Mouse (Mus musculus) T-helper 1 cell (primary cell): ENCODE data around the gene Atxn7l3.

Experiments used
- in situ Hi-C: fragments of 300-600 bp; cut with MboI, MseI; formaldehyde crosslinking; loops from one replicate; pipeline ENCODE4 v1.15.1; 2025; ENCODE audit warnings: high pct_unique_total_duplicates

The Atxn7l3 gene

DNA sequence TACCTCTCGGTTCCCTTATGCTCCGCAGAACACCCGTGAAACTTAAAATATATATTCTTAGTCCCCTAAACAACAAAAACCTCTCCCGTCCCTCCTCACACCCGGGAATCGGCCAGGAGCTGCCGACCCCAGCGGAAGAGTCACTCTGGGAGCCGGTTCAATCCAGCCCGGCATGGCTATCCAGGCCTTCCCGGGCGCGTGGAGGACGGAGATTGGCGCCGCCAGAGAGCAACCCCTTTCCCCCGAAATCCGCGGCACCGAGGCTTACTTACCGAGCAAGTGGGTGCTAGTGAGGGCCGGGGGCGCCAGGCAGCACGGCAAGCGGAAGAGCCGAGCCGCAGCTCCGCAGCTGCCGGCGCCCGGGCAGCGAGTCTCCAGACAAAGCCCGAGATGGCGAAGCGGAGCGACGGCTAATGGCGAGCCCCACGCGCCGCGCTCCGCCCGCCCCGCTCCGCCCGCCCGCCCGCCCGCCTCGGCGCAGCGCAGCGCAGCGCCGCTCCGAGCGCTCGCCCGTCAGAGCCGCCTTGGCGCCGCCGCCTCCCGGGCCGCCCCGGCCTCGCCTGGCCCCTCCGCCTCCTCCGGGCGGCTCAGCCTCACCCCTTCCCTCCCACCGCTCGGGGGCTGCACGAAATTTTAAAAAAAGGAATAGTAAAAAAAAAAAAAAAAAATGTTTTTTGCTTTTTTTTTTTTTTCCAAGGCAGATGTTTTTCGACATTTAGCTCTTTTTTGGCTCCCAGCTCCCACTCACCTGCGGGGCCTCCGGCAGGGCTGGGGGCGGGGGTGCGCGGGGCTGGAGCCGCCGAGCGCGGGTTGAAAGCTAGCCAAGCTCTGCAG is 22.4 kb upstream of the Atxn7l3 start:
- in situ Hi-C loops, result no loop called here

DNA sequence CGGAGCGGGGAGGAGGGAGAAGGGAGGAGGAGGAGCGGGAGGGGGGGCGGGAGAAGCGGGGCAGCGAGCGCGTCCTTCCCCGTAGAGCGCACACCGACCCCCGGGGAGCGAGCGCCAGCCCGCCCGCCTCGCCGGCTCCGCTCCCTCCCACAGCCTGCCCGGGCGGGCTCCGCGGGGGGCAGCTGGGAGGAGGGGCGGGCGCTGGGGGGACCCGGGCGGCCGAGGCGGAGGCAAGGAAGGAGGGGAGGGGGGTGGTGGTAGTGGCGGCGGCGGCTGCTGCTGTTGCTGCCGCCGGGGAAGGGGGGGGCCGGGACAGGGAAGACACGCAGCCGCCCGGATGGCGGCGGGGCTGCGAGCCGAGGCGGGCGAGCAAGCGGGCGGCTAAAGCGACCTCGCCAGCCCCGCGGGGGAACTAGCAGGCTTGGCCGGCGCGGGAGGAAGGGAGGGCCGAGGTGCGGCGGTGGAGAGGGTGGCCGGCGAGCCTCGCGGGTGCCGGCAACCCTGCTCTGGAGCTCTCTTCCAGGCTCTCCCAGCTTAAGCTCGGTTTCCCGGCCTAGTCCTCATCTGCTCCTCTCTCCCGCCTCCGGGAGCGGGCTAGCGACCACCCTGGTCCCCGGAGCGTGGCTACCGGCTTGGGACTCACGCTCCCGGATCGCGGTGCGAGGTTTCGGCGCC is 21.6 kb upstream of the Atxn7l3 start:
- in situ Hi-C loops, result no loop called here

DNA sequence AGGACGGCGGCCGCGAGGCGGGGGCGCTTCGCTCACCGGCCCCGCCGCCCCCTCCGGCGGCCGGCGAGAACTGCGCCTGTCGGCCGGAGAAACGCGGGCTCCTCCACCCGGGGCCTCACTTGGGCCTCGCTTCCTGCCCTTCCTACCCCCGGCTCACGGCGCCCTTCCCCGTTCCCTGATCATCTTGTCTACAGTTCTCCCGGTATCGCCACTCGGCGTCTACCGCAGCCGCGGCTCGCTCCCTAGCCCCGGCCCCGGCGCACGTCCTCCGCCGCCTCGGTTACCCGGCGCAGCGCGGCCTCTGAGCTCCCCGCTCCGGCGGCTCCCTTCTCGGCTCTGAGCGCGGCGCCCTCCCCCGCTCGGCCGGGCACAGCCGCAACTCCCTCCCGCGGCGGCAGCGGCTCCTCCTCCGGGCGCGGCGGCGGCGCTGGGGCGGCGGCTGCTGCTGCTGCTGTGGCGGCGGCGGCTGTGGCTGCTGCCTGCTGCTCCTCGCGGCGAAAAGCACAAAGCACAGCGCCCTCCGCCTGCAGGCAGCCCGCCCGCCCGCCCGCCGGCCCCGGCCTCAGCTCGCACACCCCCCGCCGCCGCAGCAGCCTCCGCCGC is 21.0 kb upstream of the Atxn7l3 start:
- in situ Hi-C loops, result no loop called here

DNA sequence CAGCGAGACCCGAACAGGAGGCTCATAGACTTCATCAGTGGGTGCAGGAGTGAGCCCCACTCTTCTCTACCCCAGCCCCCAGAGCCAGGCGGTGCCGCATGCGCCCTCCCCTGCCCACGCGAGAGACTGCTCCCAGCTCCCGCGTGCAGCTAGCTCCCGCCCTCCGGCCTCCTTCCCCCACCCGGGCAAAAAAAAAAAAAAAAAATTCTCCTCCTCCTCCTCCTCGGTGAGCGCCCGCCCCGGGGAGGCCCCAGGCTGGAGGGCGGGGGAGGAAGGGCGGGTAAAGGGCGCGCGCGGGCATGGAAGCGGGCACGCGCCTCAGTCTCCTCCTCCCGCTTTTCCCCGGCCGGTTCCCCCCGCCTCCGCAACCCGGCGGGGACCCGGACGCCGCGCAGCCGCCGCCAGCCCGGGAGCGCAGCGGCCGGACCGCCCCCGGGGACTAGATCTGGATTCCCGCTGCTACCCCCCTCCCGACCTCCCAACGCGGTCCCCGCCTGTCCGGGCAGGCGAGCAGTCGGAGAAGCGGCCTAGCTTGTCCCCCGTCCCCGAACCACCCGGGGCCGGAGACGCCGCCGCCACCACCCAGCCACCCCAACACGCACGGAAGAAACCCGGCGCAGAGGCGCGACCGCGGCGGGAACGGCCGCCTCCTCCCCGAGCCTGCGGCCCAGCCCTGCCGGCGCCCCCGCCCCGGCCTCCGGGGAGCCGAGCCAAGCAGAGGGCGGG is 20.3 kb upstream of the Atxn7l3 start:
- in situ Hi-C loops, result no loop called here

DNA sequence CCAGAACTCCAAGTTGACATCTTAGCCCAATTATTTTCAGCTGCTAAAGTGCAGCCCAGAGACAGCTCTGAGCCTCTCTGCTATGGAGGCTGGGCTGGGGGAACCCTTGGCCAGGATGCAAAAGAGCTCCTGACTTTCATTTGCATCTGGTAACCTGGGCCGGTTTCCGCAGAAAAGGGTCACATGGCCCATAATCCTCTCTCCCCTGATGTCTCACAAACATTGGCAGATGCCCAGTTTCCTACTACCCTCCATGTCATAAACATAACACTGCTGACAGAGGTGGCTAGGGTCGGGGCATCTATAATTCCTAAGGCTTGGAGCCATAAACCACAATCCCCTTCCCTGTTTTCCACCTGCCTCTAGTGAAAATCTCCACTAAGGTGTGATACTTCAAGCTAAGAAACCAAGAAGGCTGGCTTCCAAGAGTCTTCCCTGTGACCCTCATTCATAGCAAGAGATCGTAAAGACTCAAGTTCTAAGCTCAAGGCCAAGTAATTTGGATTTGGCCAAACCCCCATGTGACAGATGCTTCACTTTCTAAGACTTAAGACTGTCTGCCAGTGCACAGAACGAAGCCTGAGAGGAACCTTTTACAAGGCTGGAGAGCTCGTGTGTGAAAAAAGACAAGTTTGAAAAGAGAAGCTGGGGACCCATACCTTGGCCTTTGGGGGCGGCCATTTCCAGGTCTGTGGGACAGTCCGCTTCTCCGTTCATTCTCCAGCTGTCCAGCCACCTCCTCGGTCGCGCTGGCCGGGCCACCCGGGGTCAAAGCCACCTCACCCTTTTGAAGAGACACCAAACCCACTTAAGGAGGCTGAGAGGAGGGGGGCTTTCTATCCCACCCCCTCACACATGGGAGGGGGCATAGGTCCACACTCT is 19.5 kb upstream of the Atxn7l3 start:
- in situ Hi-C loops, result no loop called here

DNA sequence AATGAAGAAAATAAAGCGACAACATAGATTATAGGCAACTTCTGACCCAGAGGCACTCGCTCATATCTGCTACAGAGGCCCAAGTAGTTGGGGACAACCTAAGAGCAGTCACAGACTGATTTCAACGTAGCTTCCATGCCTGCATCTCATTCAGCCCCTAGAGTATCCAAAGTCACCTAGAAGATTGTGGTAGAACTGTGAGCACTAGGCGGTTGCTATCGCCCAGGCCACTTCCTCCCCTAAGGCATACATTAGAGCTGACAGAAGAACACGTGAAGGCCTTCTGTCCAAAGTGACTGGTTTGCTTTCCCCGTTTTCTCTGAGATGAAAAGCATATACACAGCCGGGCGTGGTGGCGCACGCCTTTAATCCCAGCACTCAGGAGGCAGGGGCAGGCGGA is 17.9 kb upstream of the Atxn7l3 start:
- in situ Hi-C loops, result loop anchor here (5.0 kb wide), 2 partner anchors 93 to 118 kb away; partner anchors contain the start of genes Grn and Slc25a39

DNA sequence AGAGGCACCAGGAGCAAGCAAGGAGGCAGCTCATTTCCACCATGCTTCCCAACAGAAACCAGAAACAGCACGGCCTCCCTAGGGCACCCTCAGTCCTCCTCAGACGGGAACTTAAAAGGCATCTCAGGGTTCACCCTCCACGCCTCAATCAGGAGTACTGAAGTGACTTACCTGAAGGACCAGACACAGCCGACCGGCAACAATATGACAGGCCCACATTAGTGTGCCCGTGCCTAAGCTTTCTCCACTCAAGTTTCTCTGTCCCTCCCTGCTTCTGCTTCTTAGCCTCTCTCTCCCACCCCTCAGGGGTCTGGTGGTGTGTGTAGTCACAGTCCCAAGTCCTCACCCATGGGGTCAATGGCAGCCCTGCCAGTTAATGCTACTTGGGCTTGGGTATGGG is 16.2 kb upstream of the Atxn7l3 start:
- in situ Hi-C loops, result loop anchor here (5.0 kb wide), 2 partner anchors 95 to 120 kb away; partner anchors contain the start of genes Grn and Slc25a39

DNA sequence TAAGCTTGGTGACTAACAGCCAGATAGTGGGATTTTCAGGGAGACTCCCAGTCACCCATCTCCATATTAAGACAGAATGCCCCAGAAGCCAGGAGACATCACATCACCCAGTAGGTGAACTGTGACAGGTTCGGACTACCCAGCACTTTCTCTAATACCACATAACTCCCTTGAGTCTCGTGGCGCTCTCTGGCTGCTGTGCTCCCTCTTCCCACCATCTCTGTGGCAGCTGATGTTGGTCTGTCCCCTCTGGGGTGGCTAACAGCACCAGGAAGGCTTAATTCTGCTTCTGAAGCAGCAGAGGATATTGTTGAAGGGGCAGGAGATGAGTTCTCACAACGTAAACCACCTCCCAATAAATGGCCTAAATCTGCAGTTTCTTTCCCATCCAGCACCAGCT is 15.5 kb upstream of the Atxn7l3 start:
- in situ Hi-C loops, result loop anchor here (5.0 kb wide), 2 partner anchors 95 to 120 kb away; partner anchors contain the start of genes Grn and Slc25a39

DNA sequence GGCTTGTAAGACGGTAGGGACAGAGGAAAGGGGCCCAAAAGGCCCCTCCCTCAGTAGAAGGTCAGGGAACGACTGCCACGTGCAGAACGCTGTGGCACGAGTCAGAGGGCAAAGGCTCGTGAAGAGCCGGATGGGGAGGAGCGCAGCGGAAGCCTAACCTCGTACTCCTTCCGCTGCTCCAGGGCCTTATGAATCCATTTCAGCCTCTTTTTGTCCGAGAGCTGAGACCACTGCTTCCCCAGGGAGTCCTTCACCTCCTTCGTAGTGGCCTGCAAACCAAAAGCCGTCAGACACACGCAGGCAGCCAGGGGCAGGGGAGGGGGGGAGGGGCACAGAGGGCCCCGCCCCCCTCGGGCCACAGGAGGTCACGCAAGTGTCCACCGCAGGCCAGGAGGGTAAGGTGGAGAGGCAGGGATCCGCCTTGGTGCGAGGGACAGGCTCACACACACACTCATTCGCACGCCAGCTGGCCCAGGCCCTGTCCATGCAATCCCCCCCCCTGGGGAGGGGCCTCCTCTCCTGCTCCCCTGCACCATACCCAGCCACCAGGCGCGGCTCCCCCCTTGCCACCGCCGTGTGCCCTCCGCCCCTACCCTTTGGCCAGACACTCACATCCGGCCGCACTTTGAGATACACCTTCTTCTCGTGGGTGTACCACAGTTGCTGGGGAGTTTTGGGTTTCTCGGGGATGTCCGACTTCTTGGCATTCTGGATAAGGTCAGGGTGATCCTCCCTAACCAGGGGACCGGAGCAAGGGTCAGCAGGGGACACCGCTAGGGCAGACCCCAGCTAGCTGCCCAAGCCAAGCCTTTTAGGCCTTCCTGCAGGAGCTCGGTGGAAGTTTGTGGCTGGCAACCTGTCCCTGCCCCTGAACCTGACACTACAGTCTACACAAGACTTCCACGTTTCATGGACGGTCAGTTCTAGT is 14.6 kb upstream of the Atxn7l3 start:
- in situ Hi-C loops, result loop anchor here (5.0 kb wide), 2 partner anchors 96 to 121 kb away; partner anchors contain the start of genes Grn and Slc25a39

DNA sequence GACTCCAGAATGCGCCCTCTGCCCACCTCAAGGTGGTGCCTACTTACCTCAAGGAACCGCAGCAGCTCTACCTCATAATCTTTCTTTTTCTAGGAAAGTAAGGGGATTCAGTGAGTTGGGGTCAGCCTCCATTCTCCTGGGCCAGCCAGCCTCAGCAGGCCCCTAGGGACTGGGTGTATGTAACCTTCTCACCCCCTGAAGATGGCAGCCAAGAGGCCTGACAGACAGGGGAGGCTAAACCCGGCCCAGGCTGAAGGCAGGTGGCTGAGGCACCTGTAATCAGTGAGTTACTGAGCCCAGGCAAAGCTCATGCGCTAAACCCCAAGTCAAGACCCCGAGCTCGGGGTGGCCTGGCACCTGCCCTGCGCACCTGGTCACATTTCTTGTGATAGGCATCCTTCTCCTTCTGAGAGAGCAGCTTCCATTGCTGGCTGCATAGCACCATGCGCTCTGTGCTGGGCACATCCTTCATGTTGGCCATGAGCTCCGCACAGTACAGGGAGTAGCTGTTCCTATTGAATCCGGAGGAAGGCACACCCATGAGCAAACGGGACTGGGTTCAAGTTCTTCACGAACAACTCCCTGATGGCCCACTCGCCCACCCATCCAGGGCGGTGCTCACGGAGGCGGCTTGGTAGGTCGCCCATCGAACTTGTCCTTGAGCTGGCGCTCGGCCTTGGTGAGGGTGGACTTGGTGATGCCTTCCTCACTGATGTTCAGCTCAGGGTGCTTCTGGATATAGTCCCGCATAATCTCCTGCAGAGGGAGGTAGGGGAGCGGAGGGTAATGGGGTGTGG is 13.6 kb upstream of the Atxn7l3 start:
- in situ Hi-C loops, result loop anchor here (5.0 kb wide), 2 partner anchors 97 to 122 kb away; partner anchors contain the start of genes Grn and Slc25a39

DNA sequence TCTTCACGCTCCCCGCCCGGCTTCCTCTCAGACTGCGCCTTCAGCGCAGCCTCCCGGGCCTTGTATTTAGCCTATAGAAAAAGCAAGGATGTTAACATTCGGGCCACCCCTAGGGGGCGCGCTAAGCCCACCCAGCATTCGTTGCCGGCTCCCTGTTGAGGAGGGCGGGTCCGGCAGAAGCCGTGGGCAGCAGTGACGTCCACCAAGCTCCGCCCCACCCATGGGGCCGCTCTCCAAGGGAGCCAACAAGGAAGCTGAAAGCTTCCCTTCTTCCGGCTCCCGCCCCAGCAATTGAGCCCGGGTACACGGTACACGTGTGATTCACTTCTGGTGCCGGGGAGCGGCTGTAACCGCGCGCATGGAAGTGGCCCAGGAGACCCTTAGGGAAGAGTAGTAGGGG is 12.5 kb upstream of the Atxn7l3 start:
- in situ Hi-C loops, result no loop called here

DNA sequence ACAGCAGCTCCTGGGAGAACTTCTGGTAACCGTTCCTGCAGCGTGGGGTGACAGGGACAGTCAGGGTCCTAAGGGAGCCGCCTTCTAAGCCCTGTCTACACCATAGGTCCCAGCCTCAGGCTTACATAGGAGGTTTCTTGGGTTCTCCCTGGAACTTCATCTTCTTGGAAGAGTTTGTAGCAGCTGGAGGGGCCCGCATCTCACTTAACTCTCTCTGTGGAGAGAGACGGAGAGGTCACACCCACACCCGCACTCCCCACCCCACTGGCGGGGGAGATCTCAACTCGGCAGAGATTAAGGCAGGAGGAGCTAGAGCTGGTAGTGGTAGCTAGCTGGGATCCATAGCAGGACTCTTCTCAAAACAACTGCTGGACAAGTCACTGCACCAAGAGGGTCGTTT is 11.7 kb upstream of the Atxn7l3 start:
- in situ Hi-C loops, result no loop called here

DNA sequence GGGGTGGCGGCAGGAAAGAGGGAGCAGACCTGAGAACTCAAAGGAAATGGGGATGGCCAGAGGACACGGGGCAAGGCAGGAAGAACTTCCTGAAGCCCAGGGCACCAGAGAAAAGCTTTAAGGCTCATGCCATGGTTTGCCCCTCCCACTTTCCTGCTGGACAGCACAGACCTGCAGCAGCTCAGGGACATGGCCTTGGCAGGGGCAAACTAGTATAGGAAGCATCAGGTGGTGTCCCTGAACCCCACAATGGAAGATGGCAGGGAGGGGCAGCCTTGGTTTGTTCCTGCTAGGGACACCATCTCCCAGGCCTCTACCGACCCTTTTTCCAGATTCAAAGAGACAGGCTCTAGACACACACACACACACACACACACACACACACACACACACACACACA is 8.9 kb upstream of the Atxn7l3 start:
- in situ Hi-C loops, result no loop called here

DNA sequence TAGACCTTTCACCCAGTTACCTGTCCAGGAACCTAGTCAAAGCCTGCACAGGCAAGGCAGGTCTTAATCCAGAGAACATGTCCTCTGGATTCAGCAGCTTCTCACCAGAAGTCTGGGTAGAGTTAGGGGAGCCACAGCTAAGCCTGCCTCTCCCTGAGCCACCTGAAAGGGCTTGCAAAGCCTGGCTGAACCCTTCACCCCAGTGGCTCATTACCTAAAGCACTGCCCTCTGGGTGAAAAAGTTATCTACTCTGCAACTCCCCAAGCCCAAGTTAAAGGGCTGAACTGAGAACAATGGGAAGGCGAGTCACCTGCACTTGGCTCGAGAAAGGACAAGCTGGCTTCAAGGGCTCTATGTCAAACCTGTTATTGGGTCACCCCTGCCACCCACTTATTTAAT is 7.7 kb upstream of the Atxn7l3 start:
- in situ Hi-C loops, result no loop called here

DNA sequence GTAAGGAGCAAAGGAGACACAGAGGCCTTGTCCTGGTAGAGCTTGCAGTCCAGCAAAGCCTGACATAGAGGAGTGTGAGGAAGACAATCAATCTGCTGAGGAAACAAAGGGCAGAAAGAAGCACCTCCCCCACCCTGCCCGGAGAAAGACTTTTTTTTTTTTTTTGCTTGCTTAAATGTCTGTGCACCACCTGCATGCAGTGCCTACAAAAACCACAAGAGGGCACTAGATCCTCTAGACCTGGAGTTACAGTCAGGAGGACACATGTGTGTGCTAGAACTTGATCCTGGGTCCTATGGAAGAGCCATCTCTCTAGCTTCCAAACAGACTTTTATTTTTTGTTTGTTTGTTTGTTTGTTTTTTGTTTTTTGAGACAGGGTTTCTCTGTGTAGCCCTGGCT is 3.4 kb upstream of the Atxn7l3 start:
- in situ Hi-C loops, result no loop called here

DNA sequence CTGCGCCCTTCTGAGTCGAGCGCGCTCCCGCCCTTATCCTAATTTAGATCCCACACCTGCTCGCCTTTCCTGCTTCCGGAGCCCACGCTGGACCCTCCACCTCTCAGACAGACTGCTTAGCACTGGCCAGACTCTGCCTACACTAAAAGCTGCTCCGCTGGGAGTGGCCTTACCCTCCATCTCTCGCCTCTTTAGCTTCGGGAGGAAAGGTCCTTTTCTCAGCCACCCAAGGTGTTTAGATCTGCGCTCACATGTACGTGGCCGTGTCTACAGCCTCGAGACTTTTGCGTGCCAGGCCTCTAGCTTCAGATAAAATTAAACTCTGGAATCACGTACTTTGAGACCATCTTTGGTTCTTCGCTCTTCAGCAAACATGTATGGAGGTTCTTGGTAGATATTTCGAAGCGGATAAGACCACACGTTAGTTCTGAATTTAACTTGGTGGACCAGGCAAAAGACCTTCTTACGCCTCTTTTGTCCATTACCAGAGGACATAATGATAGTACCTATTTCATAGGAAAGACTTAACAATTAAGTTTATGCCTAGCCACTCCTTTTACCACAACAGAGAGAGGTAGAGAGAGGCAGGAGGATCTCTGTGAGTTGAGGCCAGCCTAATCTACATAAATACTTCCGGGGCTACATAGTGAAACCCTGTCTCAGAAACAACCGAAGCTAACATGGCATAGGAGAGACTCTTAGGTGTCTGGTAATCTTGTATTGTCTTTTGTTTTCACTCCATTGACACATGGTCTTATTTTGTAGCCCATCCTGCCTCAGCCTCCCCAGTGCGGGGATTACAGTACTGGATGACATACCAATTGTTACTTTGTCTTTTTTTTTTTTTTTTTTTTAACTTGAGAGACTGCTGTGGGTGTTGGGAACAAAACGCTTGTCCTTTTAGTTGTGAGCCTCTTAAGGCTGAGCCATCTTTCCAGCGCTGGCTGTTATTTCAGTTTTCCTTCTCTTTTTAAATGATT is 1.4 kb upstream of the Atxn7l3 start:
- in situ Hi-C loops, result no loop called here
